Mouse (Mus musculus): ENCODE measurements around the gene Pbxip1. TPM values are rescaled to one million over a fixed set of nuclear protein-coding genes. Genes with fewer than 3 reads are reported as not detected.

Gene Pbxip1
- total RNA-seq (2021), result 10 to 100 TPM; 47.9 to 56.9 TPM
- long read RNA-seq, experiment 1, partial matches to known transcripts, result 17 of 36 reads
- long read RNA-seq, experiment 1, other reads (novel, unspliced or antisense), result 19 of 36 reads
- long read RNA-seq, experiment 2, partial matches to known transcripts, result 6 of 15 reads
- long read RNA-seq, experiment 2, other reads (novel, unspliced or antisense), result 9 of 15 reads

DNA sequence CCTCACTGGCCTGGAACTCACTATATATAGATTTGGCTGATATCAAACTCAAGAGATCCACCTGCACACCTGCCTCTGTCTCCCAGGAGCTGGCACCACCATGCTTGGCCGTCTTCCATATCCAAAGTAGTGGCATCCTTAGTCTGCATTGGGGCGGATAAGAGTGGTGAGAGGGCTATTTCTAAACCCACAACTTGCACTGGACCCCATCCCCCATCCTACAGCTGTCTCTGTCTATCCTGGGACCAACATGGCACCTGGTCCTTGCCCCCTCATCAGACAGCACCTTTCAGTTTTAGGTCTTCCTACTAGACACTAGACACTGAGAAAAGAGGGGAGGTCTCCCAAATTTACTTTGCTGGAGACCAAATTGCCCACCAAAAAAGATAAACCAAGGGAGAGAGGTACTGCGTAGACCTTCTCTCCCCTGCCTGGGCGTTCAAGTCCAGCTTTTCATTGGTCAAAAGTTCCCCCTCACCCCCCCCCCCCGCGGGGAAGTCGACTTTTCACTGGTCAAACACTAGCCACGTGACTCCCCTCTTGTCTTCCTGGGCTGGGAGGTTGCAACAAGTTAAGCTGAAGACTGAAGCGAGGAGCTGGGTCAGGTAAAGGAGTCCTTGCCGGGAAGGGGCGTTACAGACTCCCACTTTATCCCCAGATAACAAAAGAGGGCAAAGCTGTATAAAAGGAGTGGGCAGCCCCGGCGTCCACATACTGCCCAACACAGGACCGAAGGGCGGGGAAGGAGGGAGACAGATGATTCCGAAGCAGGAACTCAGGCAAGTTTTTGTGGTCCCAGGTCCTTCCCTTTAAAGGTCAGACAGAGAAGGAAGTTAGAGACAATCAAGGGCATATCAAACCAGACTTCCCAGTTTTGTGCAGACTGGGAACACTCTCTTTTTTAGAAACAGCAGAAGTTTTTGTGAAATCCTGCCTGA lies at the start of gene Pbxip1:
Gene Pbxip1 (plus strand): TSS at position 531 of the 938 bp plus-strand sequence.
- peak; percentile 72 to 79 for DNase-seq

DNA sequence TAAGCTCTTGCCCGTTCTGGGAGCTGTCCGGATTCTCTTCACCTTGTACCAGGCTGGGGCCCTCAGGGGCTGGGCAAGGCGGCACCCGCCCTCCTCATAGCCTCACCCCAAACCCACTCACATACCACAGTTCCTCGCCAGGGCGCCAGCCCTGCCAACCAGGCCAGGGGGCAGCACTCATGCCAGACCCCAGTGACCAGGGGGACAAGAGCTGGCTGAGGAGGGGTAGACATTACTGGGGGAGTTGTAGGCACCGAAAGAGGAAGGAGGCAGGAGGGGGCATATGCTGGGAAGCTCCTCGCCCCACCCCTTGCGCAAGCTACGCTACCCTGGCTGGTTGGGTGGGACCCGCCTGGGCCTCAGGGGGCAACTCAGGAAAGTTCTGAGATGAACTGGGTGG lies 48.9 kb upstream of the Pbxip1 start:
- peak in 1 of 2 experiments; percentile 61 for DNase-seq

DNA sequence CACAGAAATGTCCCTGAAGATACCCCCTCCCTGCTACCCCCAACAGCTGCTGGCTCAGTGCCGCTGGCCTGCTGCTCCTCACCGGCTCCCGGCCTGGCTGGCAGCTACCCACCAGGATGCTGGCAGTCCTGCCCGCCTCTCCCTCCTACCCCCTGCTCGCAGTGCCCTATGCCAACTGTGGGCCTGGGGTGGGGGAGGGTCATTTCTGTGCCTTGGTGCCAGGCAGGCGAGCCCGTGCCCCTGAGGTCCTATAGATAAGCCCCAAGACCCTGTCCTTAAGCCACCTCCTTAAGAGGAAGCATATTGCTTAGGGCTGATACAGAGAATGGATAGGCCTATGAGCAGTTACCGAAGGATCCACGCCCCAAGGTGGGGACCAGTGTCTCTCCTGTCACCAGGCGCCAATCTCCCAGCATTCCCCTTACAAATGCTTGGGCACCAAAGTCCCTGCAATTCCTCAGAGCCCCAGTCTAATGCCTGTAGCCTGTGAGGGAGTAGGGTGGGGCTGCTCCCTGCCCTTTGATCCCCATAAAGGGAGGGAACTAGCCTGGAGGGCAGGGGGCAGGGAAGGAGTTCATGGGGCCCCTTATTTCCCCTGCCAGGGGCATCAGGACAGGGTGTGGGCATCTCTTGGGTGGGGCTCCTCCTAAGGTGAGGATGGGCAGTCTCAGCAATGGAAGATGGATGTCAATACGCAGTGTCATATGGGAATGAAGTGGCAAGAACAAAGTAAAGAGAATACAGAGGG lies 48.2 kb upstream of the Pbxip1 start:
- DNase-seq, result peak in 1 of 2 experiments; percentile 74

DNA sequence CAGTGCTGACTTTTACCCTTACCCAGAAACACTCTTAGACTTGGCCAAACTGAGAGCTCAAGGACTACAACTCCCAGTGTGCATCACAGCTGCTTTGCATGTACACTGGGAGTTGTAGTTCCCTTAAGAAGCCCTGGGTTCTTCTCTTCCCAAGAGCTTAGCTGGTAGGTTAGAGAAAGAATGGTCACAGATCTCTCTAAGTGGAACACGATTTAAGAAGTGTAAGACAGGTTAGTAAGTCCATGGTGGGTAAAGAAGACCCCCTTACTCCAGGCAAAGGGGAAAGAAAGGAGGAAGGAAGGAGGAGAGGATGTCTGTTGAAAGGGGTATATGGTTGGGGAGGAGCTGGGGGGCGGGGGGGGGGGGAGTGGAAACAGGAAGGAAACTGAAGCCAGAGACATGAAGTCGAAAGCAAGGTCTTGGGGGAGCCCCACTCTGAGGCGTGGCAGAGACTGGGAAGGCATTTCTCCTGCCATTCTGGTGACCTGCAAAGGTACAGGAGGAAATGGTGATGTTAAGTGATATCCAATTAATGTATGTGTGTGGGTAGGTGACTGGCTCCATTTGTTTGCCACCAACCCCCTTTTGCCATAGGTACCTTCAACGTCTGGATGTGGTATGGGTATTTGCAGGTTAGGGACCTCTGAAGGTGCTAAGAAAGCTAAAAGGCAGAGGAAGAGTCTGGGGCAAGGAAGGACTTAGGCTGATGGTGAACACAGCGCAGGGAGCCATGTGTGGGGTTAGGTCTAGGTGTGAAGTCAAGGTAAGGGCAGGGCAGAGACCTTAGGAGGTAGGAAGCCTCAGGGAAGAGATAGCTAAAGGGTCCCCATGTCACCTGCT lies 47.4 kb upstream of the Pbxip1 start:
- DNase-seq, result no peak

DNA sequence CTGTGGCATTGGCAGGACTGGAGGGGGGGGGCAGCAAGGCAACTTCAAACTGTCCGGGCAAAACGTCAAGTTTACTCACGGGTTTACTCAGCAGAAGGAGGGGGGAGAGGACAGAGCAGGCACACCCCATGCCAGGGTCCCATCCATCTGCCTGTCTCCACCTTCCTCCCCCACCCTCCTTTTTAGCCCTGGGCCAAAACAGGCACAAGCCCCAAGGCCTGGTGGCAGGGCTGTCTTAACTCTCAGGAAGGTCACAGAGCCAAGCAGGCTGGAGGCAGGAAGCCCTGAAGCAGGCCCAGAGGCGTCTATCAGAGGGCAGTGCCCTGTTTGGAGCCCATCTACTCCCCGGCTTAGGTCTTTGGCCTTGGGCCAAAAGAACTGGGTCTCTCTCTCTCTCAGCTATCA lies 46.4 kb upstream of the Pbxip1 start:
- DNase-seq, result peak; percentile 81 to 88

DNA sequence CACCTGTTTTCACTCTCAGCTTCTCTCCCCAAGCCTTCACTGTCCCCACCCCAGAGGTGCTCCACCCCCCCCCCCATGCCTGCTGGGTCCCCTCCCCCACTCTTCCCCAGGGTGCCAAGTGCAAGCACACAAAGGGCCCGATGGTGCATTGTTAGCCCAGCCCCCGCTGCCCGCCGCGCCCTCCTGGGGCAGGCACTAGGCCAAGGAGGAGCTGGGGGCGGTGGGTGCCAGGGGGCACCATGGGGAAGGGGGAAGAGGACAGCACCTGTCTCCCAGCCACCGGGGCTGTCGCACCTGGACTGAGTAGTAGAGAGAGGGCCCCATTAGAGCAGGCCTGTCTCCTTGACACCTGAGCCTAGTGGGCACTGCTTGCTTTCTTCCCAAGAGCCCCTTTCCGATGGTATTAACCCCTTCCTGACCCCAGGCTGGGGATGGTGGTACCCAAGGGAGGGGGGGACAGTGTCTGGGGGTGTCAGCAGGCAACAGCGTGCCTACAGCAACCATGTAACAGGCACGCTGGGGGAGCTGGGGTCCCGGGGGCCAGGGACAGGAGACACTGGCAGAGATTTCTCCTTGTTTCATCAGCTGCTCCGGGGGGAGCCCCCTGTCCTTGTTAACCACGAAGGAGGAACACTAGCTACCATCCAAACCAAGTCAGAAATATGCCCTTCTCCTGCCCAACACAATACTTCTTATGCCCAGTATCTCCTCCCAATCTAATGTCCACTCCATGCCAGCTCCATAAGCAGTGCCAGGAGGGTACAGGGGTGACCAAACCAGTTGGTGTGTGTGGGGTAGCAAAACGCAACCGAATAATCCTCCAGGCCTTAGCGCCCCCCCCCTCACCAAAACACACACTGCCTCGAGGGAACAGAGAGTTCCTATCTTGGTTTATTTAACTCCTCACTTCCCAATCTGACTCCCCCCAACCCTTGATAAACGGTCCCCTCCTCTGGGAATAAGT lies 45.5 kb upstream of the Pbxip1 start:
- DNase-seq, result peak; percentile 47 to 60

DNA sequence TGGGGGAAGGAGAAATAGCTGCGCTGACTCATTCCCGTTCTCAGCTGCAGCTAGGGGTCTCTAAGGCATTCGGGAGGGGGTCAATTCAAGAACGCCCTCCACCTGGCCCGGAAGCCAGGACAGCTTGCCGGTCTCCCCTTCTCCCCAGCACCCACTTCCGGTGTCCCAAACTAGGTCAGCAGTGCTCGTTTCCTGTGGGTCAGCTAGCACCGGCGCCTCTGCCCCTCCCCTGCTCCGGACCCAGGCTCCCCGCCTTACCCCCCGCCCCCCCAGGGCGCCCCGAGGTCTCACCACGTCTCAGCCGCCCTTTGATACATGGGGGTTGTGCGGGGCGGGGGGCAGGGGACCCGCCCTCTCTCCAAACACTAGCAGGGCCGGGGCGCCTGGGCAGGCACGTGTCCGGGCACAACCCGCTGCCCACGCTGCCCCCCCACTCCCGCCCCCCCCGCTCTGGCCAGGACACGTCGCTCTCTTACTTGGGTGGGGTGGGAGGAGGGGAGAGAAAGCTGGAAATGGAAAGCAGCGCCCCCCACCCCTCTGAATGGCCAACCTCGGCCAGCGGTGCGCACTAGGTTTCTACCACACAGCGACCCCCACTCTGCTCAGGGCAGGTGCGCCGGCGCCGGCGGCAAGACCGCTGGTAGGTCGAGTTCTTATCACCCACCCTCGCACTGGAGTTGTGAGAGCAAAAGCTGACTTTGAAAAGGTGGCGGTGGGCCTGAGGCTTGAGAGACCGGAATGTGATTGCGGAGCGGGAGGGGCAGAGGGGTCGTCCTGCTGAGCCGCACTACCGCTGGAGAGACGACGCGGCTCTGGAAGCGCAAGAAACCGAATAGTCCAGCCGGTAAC lies 44.6 kb upstream of the Pbxip1 start:
- peak; percentile 85 to 86 for DNase-seq

DNA sequence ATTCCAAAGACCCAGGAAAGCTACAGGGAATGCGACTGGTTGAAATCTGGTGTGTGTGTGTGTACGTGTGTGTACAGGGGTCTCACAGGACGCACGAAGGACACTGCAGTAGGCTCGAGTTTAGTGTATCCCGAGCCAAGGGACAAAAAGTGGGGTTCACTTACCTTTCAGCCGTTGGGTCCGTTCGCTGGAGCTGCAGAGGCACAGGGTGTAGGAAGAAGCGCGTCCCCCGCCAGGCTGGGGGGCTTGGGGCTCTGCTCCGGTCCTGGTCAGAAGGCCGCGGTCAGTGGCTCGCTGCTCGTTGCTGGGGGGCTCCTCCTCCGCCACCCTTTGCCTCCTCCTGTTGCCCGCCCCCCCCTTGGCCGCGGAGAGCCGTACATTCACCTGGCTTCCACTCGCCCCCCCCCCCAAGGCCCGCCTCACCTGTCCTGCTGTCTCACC lies 43.6 kb upstream of the Pbxip1 start:
- DNase-seq, result peak; percentile 45 to 67

DNA sequence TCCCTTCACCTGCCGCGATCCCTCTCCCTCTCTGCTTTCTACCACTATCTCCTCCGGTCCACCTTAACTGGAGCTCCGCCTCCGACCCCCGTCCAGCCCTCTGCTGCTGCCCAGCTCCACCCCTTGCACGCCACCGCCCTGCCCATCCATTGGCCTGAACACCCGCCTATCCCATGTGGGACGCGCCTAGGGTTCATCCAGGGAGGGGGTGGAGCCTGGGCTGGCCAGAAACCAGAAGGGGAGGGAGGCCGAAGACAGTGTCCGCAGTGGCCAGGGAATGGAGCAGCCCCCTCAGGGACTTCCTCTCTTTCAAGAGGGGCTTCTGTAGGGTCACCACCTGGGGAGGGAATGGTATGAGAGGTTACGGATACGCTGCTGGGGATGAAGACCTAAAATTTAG lies 42.9 kb upstream of the Pbxip1 start:
- peak; percentile 100 for DNase-seq

DNA sequence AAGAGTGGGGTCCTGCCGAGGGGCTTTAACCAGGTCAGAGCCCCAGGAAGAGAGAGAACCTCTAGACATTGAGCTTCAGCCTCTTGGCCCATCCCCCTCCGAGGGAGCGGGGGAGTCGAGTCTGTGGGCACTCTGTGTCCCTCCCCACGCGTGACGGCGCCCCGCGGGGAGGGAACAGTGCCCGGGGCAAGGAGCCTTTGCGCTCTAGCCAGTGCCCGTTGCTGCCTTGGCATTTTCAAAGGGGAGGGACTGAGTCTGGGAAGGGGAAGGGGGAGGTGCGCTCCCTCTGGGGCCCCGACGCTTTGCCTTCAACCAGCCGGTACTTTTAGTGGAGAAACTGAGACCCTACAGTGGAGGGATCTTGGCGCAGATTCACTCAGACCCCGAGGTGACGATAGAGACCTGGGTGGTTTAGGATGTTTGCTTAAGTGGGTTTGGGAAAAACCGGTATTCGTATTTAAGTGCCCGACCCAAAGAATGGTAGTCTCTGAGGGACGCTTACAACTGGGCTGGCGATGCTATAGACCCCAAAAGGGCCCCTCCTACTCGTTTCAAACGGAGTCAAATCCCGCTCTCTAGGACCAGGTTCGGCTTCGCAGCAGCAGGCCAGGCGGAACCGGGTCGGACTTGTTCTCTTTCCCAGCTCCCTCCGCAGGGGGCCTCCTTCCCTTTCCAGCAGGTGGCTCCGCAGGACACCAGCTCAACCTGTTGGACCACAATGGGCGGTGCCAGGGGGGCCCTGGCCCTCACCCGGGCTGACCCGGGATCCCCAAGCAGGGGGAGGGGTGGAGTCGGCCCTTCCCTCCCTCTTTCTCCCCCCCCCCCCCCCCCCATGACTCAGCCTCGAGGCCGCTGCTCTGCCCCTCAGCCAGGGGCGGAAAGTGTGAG lies 42.3 kb upstream of the Pbxip1 start, which contains the start of gene Zbtb7b:
Gene Zbtb7b (minus strand): TSS at position 771 of the 888 bp plus-strand sequence.
- DNase-seq, result peak; percentile 90 to 94

DNA sequence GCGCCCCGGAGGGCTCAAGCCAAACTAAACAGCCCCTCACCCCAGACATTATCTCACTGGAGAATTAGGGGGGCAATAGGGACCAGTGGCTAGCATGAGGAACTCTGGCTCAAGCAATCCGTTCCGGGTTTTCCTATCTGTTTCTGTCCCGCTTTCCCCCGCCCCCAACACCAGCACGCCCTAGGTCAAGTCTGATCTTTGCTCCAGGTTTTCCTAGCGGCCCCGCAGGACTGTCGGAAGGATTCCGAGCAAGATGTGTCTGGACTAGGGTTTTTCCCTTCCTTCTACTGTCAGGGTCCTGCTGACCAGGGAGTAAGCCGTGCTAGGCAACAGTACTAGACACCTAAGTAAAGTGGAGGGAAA lies 41.6 kb upstream of the Pbxip1 start:
- peak; percentile 82 to 88 for DNase-seq

DNA sequence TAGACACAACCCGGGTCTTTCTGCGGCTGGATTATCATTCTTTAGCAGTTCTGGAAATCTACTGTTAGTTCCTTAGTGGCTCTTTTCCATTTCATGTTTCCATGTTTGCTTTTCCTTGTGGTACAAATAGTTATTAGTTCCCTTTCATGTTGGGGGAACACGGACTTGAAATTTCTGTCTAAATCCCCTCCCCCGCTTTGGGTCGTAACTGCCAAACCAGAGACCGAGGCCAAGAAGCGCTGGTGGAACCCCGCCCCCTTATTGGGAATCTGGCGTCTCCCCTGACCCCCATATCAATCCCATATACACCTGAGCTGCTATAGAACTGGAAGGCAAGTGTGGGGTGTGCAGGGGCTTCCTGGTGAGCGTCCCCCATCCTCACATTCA lies 41.1 kb upstream of the Pbxip1 start:
- peak in 1 of 2 experiments; percentile 53 for DNase-seq

DNA sequence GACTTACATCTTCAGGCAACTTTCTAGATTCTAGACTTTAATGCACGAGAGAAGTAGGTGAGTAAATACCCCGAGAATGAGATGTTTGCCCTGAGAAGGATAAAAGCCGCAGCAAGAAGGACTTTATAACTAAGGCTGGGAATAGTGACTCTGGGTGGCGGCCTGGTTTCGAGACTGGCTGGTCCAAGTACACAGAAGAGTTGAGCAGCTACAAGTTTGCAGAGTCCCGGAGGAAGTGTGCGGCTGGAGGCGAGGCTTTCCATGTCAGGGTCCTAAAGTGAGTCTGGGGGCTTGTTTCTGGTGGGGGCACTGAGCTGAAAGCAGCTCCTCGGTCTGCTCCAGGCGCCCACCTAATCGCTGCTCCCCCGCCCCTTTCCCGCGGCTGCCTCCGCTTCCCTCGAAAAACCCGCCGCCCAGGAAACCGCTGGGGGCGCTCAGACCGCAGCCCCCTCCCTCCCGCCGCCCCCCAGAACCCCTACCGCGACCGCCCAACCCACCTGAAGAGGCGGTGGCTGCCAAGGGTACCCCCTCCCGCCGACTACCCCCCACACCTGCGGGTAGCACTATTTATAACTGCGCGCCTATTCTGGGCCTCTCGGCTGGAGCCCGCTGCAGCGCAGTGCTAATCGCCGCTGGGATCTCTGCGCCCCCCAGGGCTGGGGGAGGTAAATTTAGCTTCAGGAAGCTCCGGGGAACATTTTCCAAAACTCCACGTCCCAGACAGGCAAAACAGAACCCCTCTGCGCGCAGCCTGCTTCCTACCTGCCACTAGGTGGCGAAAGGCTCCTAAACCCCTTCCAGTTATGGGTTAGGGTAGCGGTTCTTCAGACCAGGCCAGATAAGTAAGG lies 40.5 kb upstream of the Pbxip1 start:
- peak; percentile 75 to 80 for DNase-seq

DNA sequence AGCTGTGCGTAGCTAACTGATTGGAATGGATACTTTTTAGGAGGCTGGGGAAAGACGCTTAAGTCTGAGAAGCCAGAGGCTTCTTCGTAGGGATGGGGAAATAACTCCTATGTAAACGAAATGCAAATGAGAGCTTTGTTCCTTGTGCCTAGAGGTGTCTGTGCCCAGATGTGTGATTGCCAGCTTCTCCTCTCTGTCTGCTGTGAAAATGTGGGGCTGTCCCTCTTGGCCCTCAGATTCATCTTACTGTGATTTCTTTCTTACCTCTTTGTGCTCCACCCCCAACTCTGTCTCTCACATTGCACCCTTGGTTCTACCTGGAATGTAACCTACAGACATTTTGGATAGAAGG lies 39.9 kb upstream of the Pbxip1 start:
- DNase-seq, result no peak

DNA sequence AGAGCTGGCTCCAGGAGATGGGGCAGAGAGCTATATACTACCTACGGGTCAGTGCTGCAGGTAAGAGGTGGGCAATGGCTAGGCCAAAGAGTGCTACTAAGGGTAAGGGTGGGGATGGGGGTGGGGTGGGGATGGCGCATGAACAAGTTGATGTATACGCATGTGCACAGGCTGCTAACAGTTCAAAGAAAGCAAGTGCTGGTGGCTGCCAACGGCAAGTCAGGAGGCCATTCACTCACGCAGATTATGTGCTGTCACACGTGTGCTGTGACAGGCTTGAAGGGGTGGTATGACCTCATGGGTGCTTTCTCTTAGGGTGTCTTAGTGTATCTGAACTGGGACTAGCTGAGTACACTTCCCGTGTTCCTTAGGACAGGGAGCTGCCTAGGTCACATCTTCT lies 35.2 kb upstream of the Pbxip1 start:
- no peak for DNase-seq

DNA sequence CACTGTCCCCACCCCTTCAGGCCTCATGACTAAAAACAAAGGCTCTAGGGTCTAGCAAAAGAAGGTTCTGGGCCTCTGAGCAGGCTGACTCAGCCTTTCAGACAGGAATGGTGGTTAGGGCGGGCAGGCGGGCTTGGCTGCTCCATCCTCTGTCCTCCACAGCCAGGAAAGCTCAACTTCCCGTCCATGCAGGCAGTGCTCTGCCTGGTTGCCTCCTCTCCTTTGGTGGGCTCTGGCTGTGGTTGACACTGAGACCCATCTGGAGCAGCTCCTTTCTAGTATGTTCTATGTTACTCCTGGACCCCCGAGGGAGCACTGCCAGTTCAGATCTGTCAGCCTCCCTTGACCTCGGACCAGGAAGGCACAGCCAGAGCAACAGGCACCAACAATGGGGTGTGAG lies 33.8 kb upstream of the Pbxip1 start, which contains the start of gene Lenep:
Gene Lenep (minus strand): TSS at position 101 of the 400 bp plus-strand sequence.
- no peak for DNase-seq

DNA sequence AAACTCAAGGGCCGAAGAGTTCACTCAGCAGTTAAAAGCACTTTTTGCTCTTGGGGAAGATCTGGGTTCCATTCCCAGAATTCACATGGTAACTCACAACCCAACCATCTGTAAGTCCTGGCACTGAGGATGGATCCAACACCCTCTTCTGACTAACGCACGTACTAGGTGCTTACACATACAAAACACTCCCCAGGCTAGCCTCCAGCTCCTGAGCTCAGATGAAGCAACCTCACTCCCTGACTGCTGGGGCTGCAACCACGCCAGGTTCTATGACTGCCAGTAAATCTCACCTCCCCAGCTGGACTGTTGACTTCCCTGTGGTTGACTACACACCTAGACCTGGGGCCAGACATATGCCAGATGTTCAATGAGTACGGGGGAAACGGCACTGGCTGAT lies 29.6 kb upstream of the Pbxip1 start:
- DNase-seq, result no peak
